10 mouse cellular contexts compared by ENCODE assay signal in genomic region chr4:139432966-139433765, GRCm38 (mm10).
DNase-seq lines count a peak whose midpoint lies in the region; ATAC-seq and TF ChIP-seq lines count a peak whose summit lies in the region.
"Had no signal": no experiment of that assay in that cellular context is flagged by ENCODE, and none has a peak within 500 bp of the region (broad histone marks: within the 10 kb centered on the region; RNA-seq: fewer than 3 reads in every experiment).

No protein-coding gene starts in this region.

- DNase-seq in cerebellum, adult 2 months = peak; percentile 65 to 76
- no peak for DNase-seq in cerebellum, postnatal 10 days
- no peak for DNase-seq in liver, embryonic 11.5 days (ENCODE audit: low spot score)
- no peak for DNase-seq in liver
- DNase-seq in heart, postnatal 14 days = peak; percentile 12 to 30
- no peak for DNase-seq in urinary bladder, postnatal 25 days (ENCODE audit: low spot score)
- DNase-seq in gastrocnemius, adult 18-20 months (ENCODE audit: low spot score) = no peak
- DNase-seq: kidney, postnatal 4 days had no signal

- peak overlapping the region; percentile 89 for H3K27ac ChIP-seq in cerebellum, adult 2 months (ENCODE audit: insufficient read depth, low read length)
- H3K27ac ChIP-seq in liver, embryonic 11.5 days (ENCODE audit: low read depth, low read length) = peak overlapping the region; percentile 55; the same call in 1 of the 2 replicates
- peak overlapping the region; percentile 77 for H3K27ac ChIP-seq in olfactory bulb, adult 2 months (ENCODE audit: insufficient read depth, low read depth, low read length)

- no peak for TF ChIP-seq CTCF in cerebellum, adult 2 months (IDR thresholded peaks at IDR 0.05; ENCODE audit: borderline replicate concordance, insufficient read depth, low read depth, low read length)
- no peak for TF ChIP-seq CTCF in olfactory bulb, adult 2 months (IDR thresholded peaks at IDR 0.05; ENCODE audit: insufficient read depth, low read depth, low read length)

- no peak overlapping the region for H3K9ac ChIP-seq in liver, embryonic 11.5 days (ENCODE audit: low read depth, low read length)

- WGBS in cerebellum, adult 2 months = 24% methylated on average over 15 of the region's 15 CpGs
- WGBS in liver, embryonic 11.5 days = 88% methylated on average over 15 of the region's 15 CpGs
- WGBS in olfactory bulb, adult 2 months = 70% methylated on average over 15 of the region's 15 CpGs

- H3K4me1 ChIP-seq in cerebellum, adult 2 months (ENCODE audit: control insufficient read depth, insufficient read depth, low read length) = peaks cover 29% of the 10 kb centered on the region
- H3K4me1 ChIP-seq in liver, embryonic 11.5 days (replicated peaks; ENCODE audit: control insufficient read depth, insufficient read depth, low read length) = no peaks in the 10 kb centered on the region
- H3K4me1 ChIP-seq in olfactory bulb, adult 2 months (ENCODE audit: control insufficient read depth, insufficient read depth, low read length) = peaks cover 18% of the 10 kb centered on the region

- no peaks in the 10 kb centered on the region for H3K9me3 ChIP-seq in liver, embryonic 11.5 days (ENCODE audit: control insufficient read depth, low read length)
- H3K9me3 ChIP-seq: megakaryocyte, embryonic 14.5 days had no signal

- no peak for TF ChIP-seq POLR2A in cerebellum, adult 2 months (IDR thresholded peaks at IDR 0.05; ENCODE audit: borderline replicate concordance, insufficient read depth, low read length)
- TF ChIP-seq POLR2A in olfactory bulb, adult 2 months (IDR thresholded peaks at IDR 0.05; ENCODE audit: insufficient read depth, low read depth, low read length) = no peak

- intact Hi-C loops in heart, postnatal 14 days (cut with DNase I) = no loop called here

- H3K4me2 ChIP-seq in liver, embryonic 11.5 days = no peak overlapping the region

- no peaks in the 10 kb centered on the region for H3K27me3 ChIP-seq in cerebellum, adult 2 months (ENCODE audit: control insufficient read depth, insufficient read depth, low read length)
- H3K27me3 ChIP-seq in liver, embryonic 11.5 days (replicated peaks; ENCODE audit: control insufficient read depth, insufficient read depth, low read length) = no peaks in the 10 kb centered on the region
- H3K27me3 ChIP-seq: megakaryocyte, embryonic 14.5 days had no signal

- no peak overlapping the region for H3K4me3 ChIP-seq in cerebellum, adult 2 months (replicated peaks; ENCODE audit: insufficient read depth, low read depth, low read length)
- H3K4me3 ChIP-seq in liver, embryonic 11.5 days (ENCODE audit: low read depth, low read length) = no peak overlapping the region
- H3K4me3 ChIP-seq in olfactory bulb, adult 2 months (ENCODE audit: insufficient read depth, low read depth, low read length) = no peak overlapping the region
- H3K4me3 ChIP-seq: megakaryocyte, embryonic 14.5 days had no signal

- no peak for ATAC-seq in liver, embryonic 11.5 days (replicated peaks; ENCODE audit: low FRiP score)

- peaks cover 91% of the 10 kb centered on the region for H3K36me3 ChIP-seq in liver, embryonic 11.5 days (ENCODE audit: control insufficient read depth, insufficient read depth, low read length)

Comparison
In these comparisons a context has a peak if more than half of its experiments do, and no peak if none do; other contexts are left out.
1. DNase-seq: peak in cerebellum, adult 2 months (2 of 2) and heart, postnatal 14 days (2 of 2); none in cerebellum, postnatal 10 days (0 of 2), liver, embryonic 11.5 days (single experiment), liver (single experiment), urinary bladder, postnatal 25 days (single experiment) and gastrocnemius, adult 18-20 months (single experiment).
2. Peak in every context shown above with its lines, with median percentiles within 50 percentile points of each other: H3K27ac ChIP-seq.